Comparison of ENCODE assay signal across 9 mouse cellular contexts in the genomic region with DNA sequence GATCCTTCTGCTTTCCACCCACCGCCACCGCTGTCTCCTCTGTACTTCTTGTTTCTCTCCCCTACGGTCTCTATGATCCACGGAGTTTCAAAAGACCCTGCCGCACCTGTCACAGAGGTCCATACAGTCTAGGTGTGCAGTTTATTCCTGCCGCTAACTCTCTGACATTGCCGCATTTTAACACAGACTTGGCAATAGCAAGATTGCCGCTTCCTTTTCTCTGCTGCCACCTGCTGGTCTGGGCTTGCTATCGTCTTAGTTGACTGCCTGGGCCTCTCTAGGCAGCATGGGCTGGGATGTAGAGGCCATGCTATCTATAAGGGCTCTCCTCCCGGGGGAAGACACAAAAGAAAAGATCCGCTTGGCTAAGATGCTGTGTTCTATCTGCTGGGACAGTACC. TPM values are rescaled to one million over a fixed set of nuclear protein-coding genes. Genes with fewer than 3 reads are reported as not detected.
DNase-seq lines count a peak whose midpoint lies in the region; ATAC-seq and TF ChIP-seq lines count a peak whose summit lies in the region.
"Had no signal": no experiment of that assay in that cellular context is flagged by ENCODE, and none has a peak within 500 bp of the region (broad histone marks: within the 10 kb centered on the region; RNA-seq: fewer than 3 reads in every experiment).

No protein-coding gene starts in this region.

- no peaks in the 10 kb centered on the region for H3K4me1 ChIP-seq in kidney, postnatal 0 days (replicated peaks; ENCODE audit: insufficient read depth, low read length)
- peaks cover 15% of the 10 kb centered on the region for H3K4me1 ChIP-seq in liver, embryonic 12.5 days
- no peaks in the 10 kb centered on the region for H3K4me1 ChIP-seq in neural tube, embryonic 13.5 days (replicated peaks)
- H3K4me1 ChIP-seq: embryonic facial prominence, embryonic 15.5 days had no signal

- H3K27ac ChIP-seq in kidney, postnatal 0 days: no peak overlapping the region
- H3K27ac ChIP-seq in liver, embryonic 12.5 days: no peak overlapping the region
- H3K27ac ChIP-seq in neural tube, embryonic 13.5 days (replicated peaks): no peak overlapping the region
- H3K27ac ChIP-seq: embryonic facial prominence, embryonic 15.5 days had no signal

- 48% methylated on average over 11 of the region's 11 CpGs for WGBS in kidney, postnatal 0 days
- 60% methylated on average over 11 of the region's 11 CpGs for WGBS in liver, embryonic 12.5 days (ENCODE audit: insufficient replicate concordance)
- 55% methylated on average over 11 of the region's 11 CpGs for WGBS in neural tube, embryonic 13.5 days

- H3K4me3 ChIP-seq in kidney, postnatal 0 days (replicated peaks; ENCODE audit: low read depth, low read length): no peak overlapping the region
- no peak overlapping the region for H3K4me3 ChIP-seq in liver, embryonic 12.5 days
- no peak overlapping the region for H3K4me3 ChIP-seq in neural tube, embryonic 13.5 days
- H3K4me3 ChIP-seq: embryonic facial prominence, embryonic 15.5 days had no signal

- H3K36me3 ChIP-seq in kidney, postnatal 0 days (ENCODE audit: insufficient read depth, low read length): peaks cover 58% of the 10 kb centered on the region
- peaks cover 91% of the 10 kb centered on the region for H3K36me3 ChIP-seq in liver, embryonic 12.5 days
- H3K36me3 ChIP-seq in neural tube, embryonic 13.5 days: peaks cover 76% of the 10 kb centered on the region

- no peaks in the 10 kb centered on the region for H3K27me3 ChIP-seq in kidney, postnatal 0 days (ENCODE audit: insufficient read depth, low read length)
- H3K27me3 ChIP-seq in liver, embryonic 12.5 days (replicated peaks): no peaks in the 10 kb centered on the region
- no peaks in the 10 kb centered on the region for H3K27me3 ChIP-seq in neural tube, embryonic 13.5 days
- H3K27me3 ChIP-seq: embryonic facial prominence, embryonic 15.5 days had no signal

- no peak overlapping the region for H3K9ac ChIP-seq in kidney, postnatal 0 days (ENCODE audit: low read depth, low read length)
- no peak overlapping the region for H3K9ac ChIP-seq in liver, embryonic 12.5 days
- H3K9ac ChIP-seq in neural tube, embryonic 13.5 days: no peak overlapping the region
- H3K9ac ChIP-seq: embryonic facial prominence, embryonic 15.5 days had no signal

- H3K4me2 ChIP-seq in kidney, postnatal 0 days (ENCODE audit: low read length): no peak overlapping the region
- H3K4me2 ChIP-seq in liver, embryonic 12.5 days: no peak overlapping the region
- no peak overlapping the region for H3K4me2 ChIP-seq in neural tube, embryonic 13.5 days
- H3K4me2 ChIP-seq: embryonic facial prominence, embryonic 15.5 days had no signal

- peak; percentile 95 for TF ChIP-seq CTCF in kidney, postnatal 0 days (IDR thresholded peaks at IDR 0.05; ENCODE audit: low read depth)

- peak; percentile 82 for ATAC-seq in granulocyte monocyte progenitor cell, adult 5-6 weeks (replicated peaks; ENCODE audit: poor library complexity, severe bottlenecking)
- ATAC-seq in kidney, postnatal 0 days (replicated peaks; ENCODE audit: low FRiP score, low read depth): peak; percentile 43; the same call in 1 of the 2 replicates
- ATAC-seq in liver, embryonic 12.5 days: peak; percentile 37; the same call in 1 of the 2 replicates
- ATAC-seq in neural tube, embryonic 13.5 days (ENCODE audit: low read depth): 0 out of 2 replicates have a peak, but pooled peaks have one; percentile 27

- DNase-seq in 416B (ENCODE audit: low read depth): peak; percentile 83
- DNase-seq in adrenal gland, adult 2 months: peak; percentile 83
- DNase-seq in embryo, embryonic 11 days: peak; percentile 85
- peak; percentile 90 for DNase-seq in kidney, postnatal 0 days (ENCODE audit: low spot score)
- DNase-seq in telencephalon, adult 2 months (ENCODE audit: low read depth, low spot score): peak; percentile 50

- no peaks in the 10 kb centered on the region for H3K9me3 ChIP-seq in kidney, postnatal 0 days (replicated peaks; ENCODE audit: low read length)
- H3K9me3 ChIP-seq in liver, embryonic 12.5 days (replicated peaks): no peaks in the 10 kb centered on the region
- no peaks in the 10 kb centered on the region for H3K9me3 ChIP-seq in neural tube, embryonic 13.5 days
- H3K9me3 ChIP-seq: embryonic facial prominence, embryonic 15.5 days had no signal

RNA-seq across cellular contexts. Expression of a gene that starts 17.2 kb away (rescaled TPM):
- under 1 TPM; 0.14 to 0.75 TPM for total RNA-seq in adrenal gland, adult 2 months (2021)
- polyA plus RNA-seq in adrenal gland, adult 2 months (2012; rRNA removed): 0.15 and 1.4 TPM in 2 replicates
- 0.51 and 2.0 TPM in 2 replicates for total RNA-seq in granulocyte monocyte progenitor cell, adult 5-6 weeks (2014; fragmentation: Nextera tagmentation)
- 0.57 and 1.2 TPM in 2 replicates for total RNA-seq in granulocyte monocyte progenitor cell, adult 5-6 weeks (2017)
- polyA plus RNA-seq in kidney, postnatal 0 days (2015; fragmentation: Nextera tagmentation; extraction: Ambion mirVana): not detected in 2 replicates
- 1.6 and 1.8 TPM in 2 replicates for polyA plus RNA-seq in liver, embryonic 12.5 days (2016; fragmentation: Nextera tagmentation; extraction: Ambion mirVana)
- polyA plus RNA-seq in neural tube, embryonic 13.5 days (2015; fragmentation: Nextera tagmentation; extraction: Ambion mirVana): not detected in 2 replicates

RNA-seq across cellular contexts. Expression of a gene that starts 18.2 kb away (rescaled TPM):
- 10 to 100 TPM; 57.5 to 62.4 TPM for total RNA-seq in adrenal gland, adult 2 months (2021)
- polyA plus RNA-seq in adrenal gland, adult 2 months (2012; rRNA removed): 71.2 and 83.1 TPM in 2 replicates
- total RNA-seq in granulocyte monocyte progenitor cell, adult 5-6 weeks (2014; fragmentation: Nextera tagmentation): 753 and 1,014 TPM in 2 replicates
- total RNA-seq in granulocyte monocyte progenitor cell, adult 5-6 weeks (2017): 752 and 880 TPM in 2 replicates
- 104 and 119 TPM in 2 replicates for polyA plus RNA-seq in kidney, postnatal 0 days (2015; fragmentation: Nextera tagmentation; extraction: Ambion mirVana)
- 97.2 and 104 TPM in 2 replicates for polyA plus RNA-seq in liver, embryonic 12.5 days (2016; fragmentation: Nextera tagmentation; extraction: Ambion mirVana)
- polyA plus RNA-seq in neural tube, embryonic 13.5 days (2015; fragmentation: Nextera tagmentation; extraction: Ambion mirVana): 99.1 and 103 TPM in 2 replicates

Comparison
In these comparisons a context has a peak if more than half of its experiments do, and no peak if none do; other contexts are left out.
1. ATAC-seq: peak in every context shown above with its lines; median percentile 82 in granulocyte monocyte progenitor cell, adult 5-6 weeks; 43 in kidney, postnatal 0 days; 37 in liver, embryonic 12.5 days; 27 in neural tube, embryonic 13.5 days.